10 mouse cellular contexts compared by ENCODE assay signal in genomic region chr13:48655637-48656036, GRCm38 (mm10). TPM values are rescaled to one million over a fixed set of nuclear protein-coding genes. Genes with fewer than 3 reads are reported as not detected.
DNase-seq lines count a peak whose midpoint lies in the region; ATAC-seq lines count a peak whose summit lies in the region.
"Had no signal": no experiment of that assay in that cellular context is flagged by ENCODE, and none has a peak within 500 bp of the region (broad histone marks: within the 10 kb centered on the region; RNA-seq: fewer than 3 reads in every experiment).

No protein-coding gene starts in this region.

- WGBS in hindbrain, embryonic 11.5 days: 0% methylated on average over 8 of the region's 8 CpGs

- no peaks in the 10 kb centered on the region for H3K4me1 ChIP-seq in hindbrain, embryonic 11.5 days (replicated peaks; ENCODE audit: control insufficient read depth, insufficient read depth, low read length)

- H3K36me3 ChIP-seq in hindbrain, embryonic 11.5 days (ENCODE audit: control insufficient read depth, insufficient read depth, low read length): no peaks in the 10 kb centered on the region
- no peaks in the 10 kb centered on the region for H3K36me3 ChIP-seq in splenic B cell, adult 2 months (ENCODE audit: control insufficient read depth, insufficient read depth, low read length, poor library complexity, severe bottlenecking)

- peak; percentile 21 to 28 for DNase-seq in gastrocnemius, adult 8-10 months (ENCODE audit: low spot score in 2 of 2)
- DNase-seq in gastrocnemius, postnatal 10 days: no peak
- DNase-seq in brain, adult 2 months (ENCODE audit: low read depth, low spot score): peak; percentile 84
- peak; percentile 42 for DNase-seq in fibroblast of lung, adult 2 months (ENCODE audit: low read depth)
- DNase-seq in hindbrain, embryonic 11.5 days (ENCODE audit: low spot score): peak; percentile 86
- peak; percentile 36 for DNase-seq in layer of hippocampus, adult 9-10 months (ENCODE audit: low spot score)
- DNase-seq in lung, postnatal 4 days: peak; percentile 65 to 72
- peak; percentile 57 for DNase-seq in splenic B cell, adult 2 months (ENCODE audit: low read depth, low spot score)

- H3K27ac ChIP-seq in hindbrain, embryonic 11.5 days (ENCODE audit: low read depth, low read length): no peak overlapping the region

- peaks cover 60% of the 10 kb centered on the region for H3K27me3 ChIP-seq in hindbrain, embryonic 11.5 days (ENCODE audit: control insufficient read depth, insufficient read depth, low read length)
- no peaks in the 10 kb centered on the region for H3K27me3 ChIP-seq in splenic B cell, adult 2 months (ENCODE audit: control insufficient read depth, insufficient read depth, low read length, poor library complexity, severe bottlenecking)

- no peaks in the 10 kb centered on the region for H3K9me3 ChIP-seq in hindbrain, embryonic 11.5 days (ENCODE audit: control insufficient read depth, low read length)
- H3K9me3 ChIP-seq: megakaryocyte, embryonic 14.5 days had no signal

- H3K4me2 ChIP-seq in hindbrain, embryonic 11.5 days (replicated peaks; ENCODE audit: low read depth, low read length): no peak overlapping the region

- H3K4me3 ChIP-seq in hindbrain, embryonic 11.5 days (ENCODE audit: low read depth, low read length): no peak overlapping the region
- H3K4me3 ChIP-seq: megakaryocyte, embryonic 14.5 days had no signal

- no peak overlapping the region for H3K9ac ChIP-seq in hindbrain, embryonic 11.5 days (ENCODE audit: low read depth, low read length)

- peak; percentile 59 for ATAC-seq in hindbrain, embryonic 11.5 days (ENCODE audit: low FRiP score)
- ATAC-seq: Patski had no signal

RNA-seq across cellular contexts. Expression of gene Barx1, which starts 7.2 kb away (rescaled TPM):
- not detected for total RNA-seq in gastrocnemius, adult 8-10 months (2022)
- total RNA-seq in gastrocnemius, postnatal 10 days (2021): not detected
- polyA plus RNA-seq in hindbrain, embryonic 11.5 days (2014; fragmentation: Nextera tagmentation; extraction: Ambion mirVana): 0.83 and 1.3 TPM in 2 replicates
- polyA plus RNA-seq: Patski had no signal

RNA-seq across cellular contexts. Expression of gene Ptpdc1, which starts 30.2 kb away (rescaled TPM):
- total RNA-seq in gastrocnemius, adult 8-10 months (2022): 1 to 10 TPM; 2.6 to 3.4 (median 3.0) TPM
- 10 to 100 TPM in 1 of 2 experiments, 1 to 10 TPM in 1; 8.1 to 10.4 TPM for total RNA-seq in gastrocnemius, postnatal 10 days (2021)
- 12.2 and 12.5 TPM in 2 replicates for polyA plus RNA-seq in hindbrain, embryonic 11.5 days (2014; fragmentation: Nextera tagmentation; extraction: Ambion mirVana)
